Mouse (Mus musculus) thymus, adult 2 months (tissue): ENCODE measurements around the gene Cidec.

Experiments
- CTCF ChIP-seq: fragments of 200-500 bp; IDR thresholded peaks from 2 replicates; pipeline ENCODE4 v1.5.1; 2012; ENCODE audit warnings: mild to moderate bottlenecking, control low read depth, low read length, moderate library complexity, borderline replicate concordance; ENCODE audit not compliant: control insufficient read depth, poor library complexity, insufficient read depth; ENCODE audit errors: extremely low read depth
- POLR2A ChIP-seq: fragments of 200-500 bp; IDR thresholded peaks from 2 replicates; pipeline ENCODE4 v1.6.1; 2012; ENCODE audit warnings: mild to moderate bottlenecking, low read length, control low read depth, moderate library complexity; ENCODE audit not compliant: control insufficient read depth, poor library complexity, insufficient read depth; ENCODE audit errors: extremely low read depth

GRCm38 (mm10) chr6:113482477-113483099 is 47.0 kb upstream of the Cidec start:
- TF ChIP-seq CTCF: no peak
- TF ChIP-seq POLR2A: no peak
